Mouse (Mus musculus) forebrain, embryonic 12.5 days (tissue): ENCODE data around the gene Bmp7. TPM values are rescaled to one million over a fixed set of nuclear protein-coding genes. Genes with fewer than 3 reads are reported as not detected.

Source experiments
- microRNA-seq: library from miRNA; unstranded; fragments of <30 nt; microRNA quantifications from one replicate; pipeline ENCODE4, GENCODE M21; 2017
- polyA plus RNA-seq: library from polyadenylated mRNA; unstranded; fragments of >200 nt; fragmentation: Nextera tagmentation; extraction: Ambion mirVana; gene quantifications from 2 replicates; pipeline ENCODE4 v1.2.1, GENCODE M21; 2016

Bmp7 gene
- polyA plus RNA-seq, 1 experiment from 2014 or later: 13.2 TPM

Small RNA genes lying within 50 kb of the gene (microRNA-seq; reads per million reads assigned to microRNA genes)
- gene Gm22773: not detected

Other genes with a start within 250 kb of the Bmp7 start
- 0.27 and 1.0 TPM in 2 replicates for gene Spo11, start 37.4 kb upstream of the Bmp7 start, polyA plus RNA-seq
- 122 and 132 TPM in 2 replicates for gene Rae1, start 59.8 kb upstream of the Bmp7 start, polyA plus RNA-seq
- 65.0 and 67.6 TPM in 2 replicates for gene Rbm38, start 80.2 kb upstream of the Bmp7 start, polyA plus RNA-seq
- 0.09 TPM in 1 of 2 replicates, not detected in the other for gene Ctcfl, start 179.2 kb upstream of the Bmp7 start, polyA plus RNA-seq
- gene Pck1, start 212.7 kb upstream of the Bmp7 start, polyA plus RNA-seq: not detected in 2 replicates